Mouse (Mus musculus): Measurements from ENCODE around the gene Gm3460.
"Not testable (repeated sequence)": the region's sequence is repeated elsewhere in the genome, so short reads cannot be mapped to it uniquely, and the experiment has no call there.

DNA sequence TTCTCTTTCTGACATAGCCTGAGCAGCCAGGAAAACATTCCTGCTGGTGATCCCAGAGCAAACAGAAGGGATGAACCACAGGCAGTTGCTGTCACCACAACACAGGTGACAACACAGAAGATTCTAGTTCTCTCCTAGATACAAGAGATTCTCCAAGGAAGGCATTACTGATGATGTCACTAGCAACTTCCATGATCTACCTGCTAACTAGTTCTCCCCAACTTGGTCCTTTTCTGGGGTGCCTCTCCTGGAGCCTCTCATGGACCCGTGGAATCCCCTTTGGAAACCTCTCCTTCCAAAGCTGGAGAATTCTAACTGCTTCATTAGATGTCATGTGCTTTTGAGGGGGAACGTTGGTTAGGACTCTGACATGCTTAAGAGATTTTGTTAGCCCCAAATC lies at the start of gene Gm3460:
- TF ChIP-seq POLR2A (IDR thresholded peaks at IDR 0.05; ENCODE audit: low read depth, low read length); CTCF (IDR thresholded peaks at IDR 0.05; ENCODE audit: extremely low read depth, insufficient read length, insufficient replicate concordance, low read depth, low read length): not testable (repeated sequence)

Data from small intestine, adult 2 months (tissue).